Mouse (Mus musculus): ENCODE measurements around the gene Rcan2. TPM values are rescaled to one million over a fixed set of nuclear protein-coding genes. Genes with fewer than 3 reads are reported as not detected.
"Not testable (repeated sequence)": the region's sequence is repeated elsewhere in the genome, so short reads cannot be mapped to it uniquely, and the experiment has no call there.

Gene Rcan2
- polyA plus RNA-seq, 1 experiment = 194 TPM

- H3K27ac ChIP-seq (ENCODE audit: insufficient read depth, low read length) = no peak overlapping the region
- no peak overlapping the region for H3K4me3 ChIP-seq (ENCODE audit: insufficient read depth, low read length)
- TF ChIP-seq POLR2A (IDR thresholded peaks at IDR 0.05; ENCODE audit: extremely low read depth, insufficient read depth, low read length) (no peak), CTCF (IDR thresholded peaks at IDR 0.05; ENCODE audit: extremely low read depth, insufficient read depth, low read length) (no peak)
- no peaks in the 10 kb centered on the region; the same call in 1 of the 2 replicates for H3K4me1 ChIP-seq (ENCODE audit: control insufficient read depth, insufficient read depth, low read length)
These were observed 19.8 kb downstream of the Rcan2 start for GRCm38 (mm10) chr17:43820904-43821303.

- TF ChIP-seq POLR2A (IDR thresholded peaks at IDR 0.05; ENCODE audit: extremely low read depth, insufficient read depth, low read length) (no peak), CTCF (IDR thresholded peaks at IDR 0.05; ENCODE audit: extremely low read depth, insufficient read depth, low read length) (no peak)
- Histone ChIP-seq H3K4me3 (ENCODE audit: insufficient read depth, low read length) (no peak overlapping the region), H3K27ac (ENCODE audit: insufficient read depth, low read length) (no peak overlapping the region), H3K4me1 (ENCODE audit: control insufficient read depth, insufficient read depth, low read length) (no peaks in the 10 kb centered on the region; the same call in 1 of the 2 replicates)
These were observed 21.1 kb downstream of the Rcan2 start for GRCm38 (mm10) chr17:43822207-43822606.

GRCm38 (mm10) chr17:43822630-43823029, 21.5 kb downstream of the Rcan2 start:
- no peaks in the 10 kb centered on the region; the same call in 1 of the 2 replicates for H3K4me1 ChIP-seq (ENCODE audit: control insufficient read depth, insufficient read depth, low read length)
- no peak overlapping the region for H3K4me3 ChIP-seq (ENCODE audit: insufficient read depth, low read length)
- TF ChIP-seq POLR2A (IDR thresholded peaks at IDR 0.05; ENCODE audit: extremely low read depth, insufficient read depth, low read length) (no peak), CTCF (IDR thresholded peaks at IDR 0.05; ENCODE audit: extremely low read depth, insufficient read depth, low read length) (no peak)
- H3K27ac ChIP-seq (ENCODE audit: insufficient read depth, low read length) = no peak overlapping the region

GRCm38 (mm10) chr17:43824781-43825410, 23.7 kb downstream of the Rcan2 start:
- Histone ChIP-seq H3K4me3 (ENCODE audit: insufficient read depth, low read length) (no peak overlapping the region), H3K4me1 (ENCODE audit: control insufficient read depth, insufficient read depth, low read length) (no peaks in the 10 kb centered on the region; the same call in 1 of the 2 replicates), H3K27ac (ENCODE audit: insufficient read depth, low read length) (peak overlapping the region; percentile 23; the same call in 1 of the 2 replicates)
- no peak for TF ChIP-seq CTCF (IDR thresholded peaks at IDR 0.05; ENCODE audit: extremely low read depth, insufficient read depth, low read length)
- TF ChIP-seq POLR2A (IDR thresholded peaks at IDR 0.05; ENCODE audit: extremely low read depth, insufficient read depth, low read length) = no peak

- H3K4me3 ChIP-seq (ENCODE audit: insufficient read depth, low read length); H3K4me1 ChIP-seq (ENCODE audit: control insufficient read depth, insufficient read depth, low read length): not testable (repeated sequence)
- peak overlapping the region; percentile 53 for H3K27ac ChIP-seq (ENCODE audit: insufficient read depth, low read length)
These were observed 24.2 kb downstream of the Rcan2 start for GRCm38 (mm10) chr17:43825411-43825785.

DNA sequence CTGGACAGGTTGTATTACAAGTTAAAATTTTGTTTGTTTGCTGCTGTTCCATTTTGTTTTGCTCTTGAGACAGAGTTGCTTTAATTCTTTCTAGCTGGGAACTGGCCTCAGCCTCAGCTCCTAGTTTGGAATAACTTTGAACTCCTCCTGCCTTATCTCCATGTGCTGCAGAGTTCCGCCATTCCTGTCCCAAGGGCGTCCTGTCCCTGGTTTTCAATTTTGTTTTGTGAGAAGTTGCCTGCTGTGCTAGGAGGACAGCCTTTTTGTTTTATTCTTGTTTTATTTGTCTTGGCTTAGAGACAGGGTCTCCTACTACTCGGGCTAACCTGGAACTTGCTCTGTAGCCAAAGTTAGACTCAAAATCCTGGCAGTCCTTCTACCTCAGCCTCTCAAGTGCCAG, 26.1 kb downstream of the Rcan2 start:
- no peaks in the 10 kb centered on the region; the same call in 1 of the 2 replicates for H3K4me1 ChIP-seq (ENCODE audit: control insufficient read depth, insufficient read depth, low read length)
- H3K27ac ChIP-seq (ENCODE audit: insufficient read depth, low read length) = no peak overlapping the region
- H3K4me3 ChIP-seq (ENCODE audit: insufficient read depth, low read length) = no peak overlapping the region
- no peak for TF ChIP-seq POLR2A (IDR thresholded peaks at IDR 0.05; ENCODE audit: extremely low read depth, insufficient read depth, low read length)
- TF ChIP-seq CTCF (IDR thresholded peaks at IDR 0.05; ENCODE audit: extremely low read depth, insufficient read depth, low read length) = no peak

GRCm38 (mm10) chr17:43832401-43833124, 31.4 kb downstream of the Rcan2 start:
- H3K4me1 ChIP-seq (ENCODE audit: control insufficient read depth, insufficient read depth, low read length) = no peaks in the 10 kb centered on the region
- no peak overlapping the region for H3K27ac ChIP-seq (ENCODE audit: insufficient read depth, low read length)
- TF ChIP-seq POLR2A (IDR thresholded peaks at IDR 0.05; ENCODE audit: extremely low read depth, insufficient read depth, low read length) = no peak
- TF ChIP-seq CTCF (IDR thresholded peaks at IDR 0.05; ENCODE audit: extremely low read depth, insufficient read depth, low read length) = no peak
- H3K4me3 ChIP-seq (ENCODE audit: insufficient read depth, low read length) = no peak overlapping the region

DNA sequence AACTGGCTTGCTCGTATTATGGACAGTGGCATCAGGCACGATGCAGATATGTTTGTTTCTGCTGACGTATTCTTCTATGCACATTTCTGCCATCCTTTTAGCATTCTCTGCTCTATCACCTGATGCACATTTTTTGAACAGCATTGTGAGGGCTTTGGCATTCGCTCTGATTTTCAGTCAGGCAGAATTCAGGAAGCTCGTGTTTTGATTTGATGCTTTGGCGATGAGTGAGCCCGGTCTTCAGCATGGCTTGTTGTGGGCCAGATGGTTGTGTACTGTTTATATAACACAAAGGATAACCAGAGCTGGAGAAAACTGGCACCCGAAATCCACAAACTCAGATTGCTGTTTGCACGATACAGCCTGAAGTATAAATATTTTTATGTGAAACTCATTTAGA, 39.1 kb downstream of the Rcan2 start:
- H3K4me1 ChIP-seq (ENCODE audit: control insufficient read depth, insufficient read depth, low read length) = peaks cover 1% of the 10 kb centered on the region; the same call in 1 of the 2 replicates

DNA sequence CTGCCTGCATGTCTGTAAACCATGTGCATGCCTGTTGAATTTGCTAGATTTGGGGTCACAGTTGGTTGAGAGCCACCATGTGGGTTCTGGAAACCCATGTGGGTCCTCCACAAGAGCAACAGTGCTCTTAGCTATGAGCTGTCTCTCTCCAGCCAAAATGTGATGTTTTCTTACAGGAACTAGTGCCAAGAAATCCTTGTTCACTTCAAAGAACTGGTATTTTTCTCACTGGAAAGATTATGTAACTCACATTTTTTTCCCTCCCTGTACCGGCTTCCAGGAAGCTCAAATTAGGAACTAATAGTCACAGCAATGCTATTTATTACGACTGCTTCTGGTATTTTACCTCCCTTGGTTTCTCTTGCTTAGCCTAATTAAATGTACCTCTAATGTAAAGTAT, 45.6 kb downstream of the Rcan2 start:
- H3K4me1 ChIP-seq (ENCODE audit: control insufficient read depth, insufficient read depth, low read length) = peaks cover 7% of the 10 kb centered on the region; the same call in 1 of the 2 replicates
- H3K27ac ChIP-seq (ENCODE audit: insufficient read depth, low read length) = peak overlapping the region; percentile 48; the same call in 1 of the 2 replicates
- H3K4me3 ChIP-seq (ENCODE audit: insufficient read depth, low read length) = no peak overlapping the region
- TF ChIP-seq POLR2A (IDR thresholded peaks at IDR 0.05; ENCODE audit: extremely low read depth, insufficient read depth, low read length) = no peak
- TF ChIP-seq CTCF (IDR thresholded peaks at IDR 0.05; ENCODE audit: extremely low read depth, insufficient read depth, low read length) = no peak

More for the DNA sequence above, 39.1 kb downstream of the Rcan2 start:
- H3K27ac ChIP-seq (ENCODE audit: insufficient read depth, low read length) = no peak overlapping the region
- no peak overlapping the region for H3K4me3 ChIP-seq (ENCODE audit: insufficient read depth, low read length)
- TF ChIP-seq POLR2A (IDR thresholded peaks at IDR 0.05; ENCODE audit: extremely low read depth, insufficient read depth, low read length) (no peak), CTCF (IDR thresholded peaks at IDR 0.05; ENCODE audit: extremely low read depth, insufficient read depth, low read length) (no peak)

DNA sequence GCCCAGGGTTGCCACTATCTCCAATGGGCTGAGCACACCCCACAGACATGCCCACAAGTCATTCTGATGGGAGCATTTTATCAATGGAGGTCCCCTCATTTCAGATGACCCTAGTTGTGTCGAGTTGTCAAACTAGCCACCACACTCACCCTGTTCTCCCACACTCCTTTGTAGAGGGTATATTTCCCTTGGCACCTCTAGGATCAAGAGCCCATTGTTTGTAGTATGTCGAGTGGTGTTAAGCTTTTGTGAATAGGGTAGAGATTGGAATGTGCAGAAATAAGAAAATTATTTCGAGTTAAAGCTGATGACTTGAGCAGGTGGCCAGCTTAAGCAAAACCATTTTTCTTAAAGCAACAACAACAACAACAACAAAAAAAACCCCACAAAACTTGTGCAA, 47.8 kb downstream of the Rcan2 start:
- H3K27ac ChIP-seq (ENCODE audit: insufficient read depth, low read length) = no peak overlapping the region
- no peak overlapping the region for H3K4me3 ChIP-seq (ENCODE audit: insufficient read depth, low read length)
- TF ChIP-seq POLR2A (IDR thresholded peaks at IDR 0.05; ENCODE audit: extremely low read depth, insufficient read depth, low read length) = no peak
- H3K4me1 ChIP-seq (ENCODE audit: control insufficient read depth, insufficient read depth, low read length) = peaks cover 6% of the 10 kb centered on the region; the same call in 1 of the 2 replicates
